Mouse (Mus musculus) cerebellum, postnatal 14 days (tissue): Measurements from ENCODE around the gene Rbm33.

Experiments
- DNase-seq, 2 experiments: peaks; one replicate each; pipeline ENCODE4 v3.0.0; 2021; ENCODE audit warnings: mixed read lengths in 2 of 2

Gene Rbm33

DNA sequence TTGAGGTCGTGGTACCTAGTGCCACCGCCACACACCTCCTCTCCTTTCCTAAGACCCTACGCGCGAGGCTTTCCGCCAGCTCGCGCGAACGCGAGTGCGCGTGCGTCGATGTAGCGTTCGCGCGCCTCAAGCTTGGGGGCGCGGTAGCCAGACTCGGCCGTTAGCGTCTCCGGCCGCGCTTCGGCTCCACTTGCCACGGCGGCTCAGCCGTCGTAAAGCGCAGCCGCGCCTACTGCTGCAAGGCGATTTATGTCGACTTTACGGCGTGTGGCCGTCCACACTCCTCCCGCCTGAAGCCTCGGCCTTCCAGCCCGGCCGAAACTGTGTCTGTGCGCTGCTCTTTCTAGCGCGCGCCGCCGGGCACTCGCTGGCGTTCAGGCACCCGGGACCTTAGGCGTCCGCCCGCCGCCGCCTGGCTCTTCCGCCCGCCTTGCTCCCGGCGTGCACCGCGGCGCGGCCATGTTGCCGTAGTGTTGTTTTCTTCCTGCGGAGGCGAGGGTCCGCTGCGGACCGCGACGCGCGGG is at the start of gene Rbm33:
Rbm33 (plus strand) TSS at position 400 of the 524 bp plus-strand sequence.
- DNase-seq = peak; percentile 91 to 93

DNA sequence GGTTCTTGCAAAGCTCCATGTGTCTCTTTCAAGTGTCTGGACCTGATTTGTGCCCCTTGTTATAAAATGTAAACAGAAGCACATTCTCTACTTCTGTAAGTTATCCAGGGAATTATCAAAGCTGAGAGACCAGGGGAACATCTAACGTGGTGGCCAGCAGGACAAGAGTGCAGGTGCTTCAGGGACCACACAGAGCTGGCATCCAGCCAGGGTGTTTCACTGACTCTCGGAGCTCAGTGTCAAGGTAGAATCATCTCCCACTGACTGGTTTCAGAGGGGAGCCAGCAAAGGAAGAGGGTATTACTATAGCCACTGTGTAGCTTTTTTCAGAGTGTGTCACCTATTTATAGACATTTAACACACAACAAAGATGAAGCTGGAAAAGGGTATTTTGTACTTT is 49.3 kb upstream of the Rbm33 start:
- DNase-seq = peak; percentile 71 to 77

DNA sequence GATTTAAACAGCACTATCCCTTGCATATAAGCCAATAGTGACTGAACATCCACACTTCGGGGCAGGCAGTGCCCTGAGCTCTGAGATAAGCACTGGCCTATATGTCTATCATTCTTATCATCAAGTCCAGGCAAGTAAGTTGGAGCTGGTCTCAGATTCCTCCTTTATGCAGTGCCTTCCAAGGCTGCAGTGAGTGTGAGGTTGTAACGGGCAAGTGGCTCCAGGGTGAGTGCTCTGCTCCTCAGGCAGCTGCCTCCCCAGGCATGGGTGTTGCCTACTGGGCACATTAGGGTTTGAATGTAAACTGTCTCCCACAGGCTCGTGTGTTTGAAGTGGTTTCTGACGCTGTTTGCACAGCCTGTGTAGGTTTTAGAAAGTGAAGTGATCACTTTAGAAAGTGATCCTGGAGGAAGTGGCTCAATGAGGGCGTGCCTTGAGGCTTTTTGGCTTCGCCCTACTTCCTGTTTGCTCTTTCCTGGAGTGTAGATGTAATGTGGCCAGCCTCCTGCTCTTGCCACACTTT is 47.4 kb upstream of the Rbm33 start:
- no peak for DNase-seq

DNA sequence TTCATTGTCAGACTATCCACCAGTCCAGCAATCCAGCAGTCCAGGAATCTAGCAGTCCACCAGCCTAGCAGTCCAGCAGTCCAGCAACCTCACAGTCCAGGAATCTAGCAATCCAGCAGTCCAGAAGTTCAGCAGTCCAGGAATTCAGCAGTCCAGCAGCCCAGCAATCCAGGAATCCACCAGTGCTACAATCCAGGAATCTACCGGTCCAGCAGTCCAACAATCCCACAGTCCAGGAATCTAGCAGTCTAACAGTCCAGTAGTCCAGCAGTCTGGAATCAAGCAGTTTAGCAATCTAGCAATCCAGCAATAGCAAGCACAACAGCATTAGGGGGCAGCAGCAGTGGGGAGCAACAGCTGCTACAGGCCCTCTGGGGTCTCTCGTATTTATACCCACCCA is 44.1 kb upstream of the Rbm33 start:
- DNase-seq = no peak

DNA sequence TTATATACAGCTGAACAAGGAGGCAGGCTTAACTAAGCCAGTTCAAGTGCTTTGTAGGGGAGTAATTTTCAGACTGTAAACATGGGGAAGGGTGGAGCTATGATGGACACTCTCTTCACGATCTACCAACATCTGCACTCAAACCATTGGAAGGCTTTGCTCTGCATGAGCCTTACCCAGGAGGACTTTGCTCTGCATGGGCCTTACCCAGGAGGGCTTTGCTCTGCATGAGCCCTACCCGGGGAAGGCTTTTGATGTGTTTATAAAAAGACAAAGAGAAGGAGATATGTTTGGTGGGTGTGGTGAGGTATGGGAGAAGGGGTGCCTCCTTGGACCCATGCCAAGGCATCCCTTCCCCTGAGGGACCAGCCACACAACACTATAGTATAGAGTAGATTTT is 39.6 kb upstream of the Rbm33 start:
- DNase-seq = no peak

DNA sequence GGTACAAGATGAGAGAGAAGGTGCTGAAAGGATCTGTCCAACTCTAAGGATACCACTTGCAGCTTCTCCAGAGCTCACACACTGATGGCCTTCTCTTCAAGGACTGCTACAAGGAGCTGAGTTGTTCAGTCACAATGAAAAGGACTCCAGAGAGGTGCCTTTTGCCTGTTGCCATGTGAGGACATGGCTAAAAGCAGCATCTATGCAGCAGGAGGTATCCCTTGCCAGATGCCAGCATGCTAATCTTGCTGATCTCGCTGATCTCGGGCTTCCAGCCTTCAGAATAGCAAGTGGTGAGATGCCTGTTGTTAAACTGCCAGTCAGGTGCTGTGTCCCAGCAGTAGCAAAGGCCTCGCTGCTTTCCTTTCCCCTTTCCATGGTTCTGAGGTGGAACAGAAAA is 27.8 kb upstream of the Rbm33 start:
- DNase-seq = peak; percentile 46 to 58

DNA sequence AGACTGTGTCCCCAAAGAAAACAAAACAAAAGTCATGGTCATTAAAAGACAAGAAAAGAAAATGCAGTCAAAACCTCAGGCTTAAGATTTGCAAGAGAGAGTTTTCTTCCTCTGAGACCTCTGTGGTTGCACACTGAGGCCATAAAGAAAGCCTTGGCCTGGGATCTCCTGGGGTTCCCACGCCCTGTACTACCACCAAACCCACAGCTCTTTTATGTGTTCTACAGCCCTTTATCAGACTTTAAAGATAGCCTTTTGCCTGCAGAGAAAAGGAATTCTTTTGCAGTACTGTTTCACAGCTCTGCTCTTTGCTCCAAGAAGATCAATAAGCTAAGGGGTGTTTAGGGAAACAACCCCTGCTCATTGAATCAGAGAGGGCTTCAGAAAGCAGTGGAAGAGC is 26.3 kb upstream of the Rbm33 start:
- DNase-seq = no peak

DNA sequence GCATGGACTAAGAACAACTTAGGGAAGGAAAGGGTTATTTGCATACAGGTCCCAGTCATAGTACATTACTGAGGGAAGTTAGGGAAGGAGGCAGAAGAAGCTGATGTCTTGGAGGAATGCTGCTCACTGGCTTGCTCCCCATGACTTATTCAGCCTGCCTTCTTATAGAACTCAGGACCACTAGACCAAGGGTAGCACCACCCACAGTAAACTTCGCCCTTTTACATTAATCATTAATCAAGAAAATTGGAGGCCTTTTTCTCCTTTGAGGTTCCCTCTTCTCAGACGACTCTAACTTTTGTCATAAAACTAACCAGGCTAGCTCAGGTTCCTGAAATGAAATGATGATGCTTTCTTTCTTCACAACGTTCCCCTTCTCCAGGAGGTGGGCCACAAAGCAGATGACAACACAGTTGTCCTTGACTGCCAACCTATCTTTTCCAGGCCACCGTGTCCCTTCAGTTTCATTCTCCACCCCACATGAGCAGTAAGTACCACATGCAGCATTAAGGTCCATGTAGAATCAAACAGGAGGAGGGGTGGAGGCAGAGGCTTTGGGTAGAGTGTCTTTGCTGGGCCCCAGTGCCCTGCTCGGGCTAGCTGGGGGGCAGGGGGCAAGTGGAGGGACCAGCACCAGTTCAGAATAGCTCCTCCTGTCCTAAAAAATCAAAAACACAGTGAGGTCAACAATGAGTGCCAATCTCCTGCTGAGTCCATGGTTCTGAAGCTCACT is 25.6 kb upstream of the Rbm33 start:
- DNase-seq = no peak

DNA sequence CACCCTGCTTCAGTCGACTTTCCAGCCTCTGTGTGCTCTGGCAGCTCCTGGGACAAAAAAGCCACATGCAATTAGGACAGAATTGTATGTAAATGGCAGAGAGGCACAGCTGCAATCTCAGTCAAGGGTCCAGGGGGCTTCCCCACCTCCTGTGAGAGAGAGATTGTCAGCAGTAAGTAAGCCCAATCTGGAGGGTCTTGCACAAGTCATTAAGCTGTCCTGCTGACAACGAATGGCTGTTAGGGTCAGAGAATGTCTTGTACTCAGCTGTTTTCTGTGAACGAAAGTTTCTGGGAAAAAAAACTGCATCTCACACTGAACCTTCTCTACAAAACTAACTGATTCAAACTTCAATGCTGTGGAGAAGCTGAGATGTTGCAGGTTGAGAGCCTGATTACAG is 24.6 kb upstream of the Rbm33 start:
- DNase-seq = no peak

DNA sequence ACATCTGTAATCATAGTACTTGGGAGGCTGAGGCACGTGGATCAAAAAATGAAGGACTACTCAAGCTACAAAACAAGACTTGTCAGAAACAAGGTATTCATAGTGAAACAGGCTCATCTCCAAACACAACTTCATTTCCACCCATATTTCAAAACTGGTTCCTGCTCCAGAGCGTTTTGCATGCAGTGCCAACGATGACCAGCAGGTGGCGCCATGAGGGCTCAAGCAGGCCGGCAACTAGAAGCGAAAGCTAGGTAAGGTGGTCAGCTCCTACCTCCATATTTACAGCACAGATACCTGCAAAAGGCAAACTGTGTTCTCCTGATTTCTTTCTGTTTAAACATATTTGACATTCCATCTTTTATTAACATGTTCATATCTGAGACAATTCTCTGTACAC is 22.9 kb upstream of the Rbm33 start:
- peak; percentile 98 to 99 for DNase-seq

DNA sequence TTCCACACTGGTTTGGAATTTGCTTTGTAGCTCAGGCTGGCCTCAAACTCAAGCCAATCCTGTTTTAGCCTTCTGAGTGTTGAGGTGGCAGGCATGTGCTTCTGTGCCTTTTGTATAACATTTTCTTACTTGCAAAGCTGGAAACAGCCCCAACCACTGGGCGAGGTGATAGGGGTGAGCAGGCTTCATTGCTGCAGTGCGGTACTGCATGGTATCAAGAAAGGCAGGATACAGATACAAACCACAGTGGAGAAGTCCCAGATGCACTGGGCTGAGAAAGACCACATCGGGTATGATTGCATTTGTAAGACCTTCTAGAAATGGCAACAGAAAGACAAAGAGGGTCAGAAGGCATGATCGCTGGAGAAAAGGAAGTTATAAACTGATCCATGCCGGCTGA is 18.8 kb upstream of the Rbm33 start:
- no peak for DNase-seq

DNA sequence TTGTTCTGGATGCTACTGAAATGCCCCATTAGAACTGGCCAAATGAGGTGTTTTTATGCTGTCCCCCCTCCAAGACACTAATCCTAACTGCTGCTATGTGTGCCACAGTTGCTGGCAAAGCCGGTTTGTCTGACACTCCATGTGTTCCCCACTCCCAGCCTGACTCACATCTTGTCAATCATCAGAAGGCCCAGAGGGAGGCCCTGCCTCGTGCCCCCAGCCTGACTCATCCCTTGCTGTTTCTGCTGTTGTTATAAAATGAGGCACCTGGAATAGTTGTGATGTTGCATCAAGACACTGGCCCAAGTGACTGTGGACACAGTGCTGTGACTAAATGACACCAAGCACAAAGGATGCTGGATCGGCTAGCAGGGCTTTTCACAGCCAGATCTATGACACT is 18.2 kb upstream of the Rbm33 start:
- DNase-seq = no peak

DNA sequence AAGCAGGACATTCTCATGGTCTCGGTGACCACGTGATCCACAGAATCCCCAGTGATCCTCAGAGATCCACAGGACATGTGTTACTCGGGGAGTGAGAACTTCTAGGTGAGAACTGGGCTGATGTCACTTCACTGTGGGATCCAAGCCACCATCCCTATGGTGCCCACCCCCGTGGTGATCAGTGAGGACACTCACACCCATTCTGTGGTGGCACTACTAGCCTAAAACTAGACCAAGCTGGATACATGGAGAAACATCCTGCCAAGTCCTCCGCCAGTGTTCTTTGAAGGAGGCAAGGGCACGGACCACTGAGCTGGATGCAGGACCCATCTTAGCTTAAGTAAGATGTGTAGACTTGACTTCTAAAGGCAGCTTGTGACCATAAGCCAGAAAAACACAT is 17.6 kb upstream of the Rbm33 start:
- DNase-seq = no peak

DNA sequence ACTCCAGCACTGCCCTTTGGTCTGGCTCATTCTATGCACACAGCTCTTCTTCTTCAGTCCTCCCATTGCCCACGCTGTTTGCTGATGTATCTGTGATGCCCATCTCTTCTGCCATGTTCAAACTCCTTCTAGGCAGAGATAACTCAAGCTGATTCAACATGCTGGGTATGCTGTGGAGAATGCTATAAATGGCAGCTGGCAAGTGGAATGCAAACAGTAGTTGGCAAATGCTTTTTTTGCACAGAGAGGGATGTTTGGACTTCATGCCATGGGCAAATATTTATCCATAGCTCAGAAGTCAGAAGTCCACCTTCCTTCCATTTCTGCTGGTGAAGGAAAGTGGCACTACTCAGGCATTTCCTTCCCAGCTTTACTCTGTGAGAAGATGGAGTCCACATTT is 14.2 kb upstream of the Rbm33 start:
- no peak for DNase-seq

DNA sequence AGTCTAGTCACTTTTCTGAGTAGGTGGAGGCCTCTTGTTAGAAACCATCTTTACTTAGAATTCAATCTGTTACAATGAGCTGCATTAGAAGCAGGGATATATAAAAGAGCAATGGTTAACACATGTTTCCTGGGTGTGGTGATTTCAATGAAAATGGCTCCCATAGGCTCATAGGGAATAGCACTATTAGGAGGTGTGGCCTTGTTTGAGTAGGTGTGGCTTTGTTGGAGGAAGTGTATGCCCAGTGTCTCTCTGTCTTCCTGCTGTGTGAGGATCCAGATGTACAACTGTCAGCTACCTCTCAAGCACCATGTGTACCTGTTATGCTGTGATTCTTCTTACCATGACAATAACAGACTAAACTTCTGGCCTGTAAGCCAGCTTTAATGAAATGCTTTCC is 12.4 kb upstream of the Rbm33 start:
- no peak for DNase-seq

DNA sequence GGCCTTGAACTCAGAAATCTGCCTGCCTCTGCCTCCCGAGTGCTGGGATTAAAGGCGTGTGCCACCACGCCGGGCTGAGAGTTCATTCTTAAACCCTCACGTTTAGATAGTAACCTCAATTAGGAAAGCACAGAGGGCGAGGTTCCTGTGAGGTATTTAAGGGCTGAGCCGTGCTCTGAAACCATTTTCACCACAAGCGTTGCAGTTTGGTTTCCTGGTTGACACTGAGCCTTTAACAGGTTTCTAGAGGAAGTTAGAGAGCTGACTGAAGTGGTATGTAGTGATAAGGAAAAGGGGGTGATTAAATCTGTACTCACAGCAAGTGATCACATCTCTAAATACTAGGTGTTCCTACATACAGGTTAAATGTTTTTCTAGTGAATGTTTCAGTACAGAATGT is 1.4 kb upstream of the Rbm33 start:
- DNase-seq = no peak

DNA sequence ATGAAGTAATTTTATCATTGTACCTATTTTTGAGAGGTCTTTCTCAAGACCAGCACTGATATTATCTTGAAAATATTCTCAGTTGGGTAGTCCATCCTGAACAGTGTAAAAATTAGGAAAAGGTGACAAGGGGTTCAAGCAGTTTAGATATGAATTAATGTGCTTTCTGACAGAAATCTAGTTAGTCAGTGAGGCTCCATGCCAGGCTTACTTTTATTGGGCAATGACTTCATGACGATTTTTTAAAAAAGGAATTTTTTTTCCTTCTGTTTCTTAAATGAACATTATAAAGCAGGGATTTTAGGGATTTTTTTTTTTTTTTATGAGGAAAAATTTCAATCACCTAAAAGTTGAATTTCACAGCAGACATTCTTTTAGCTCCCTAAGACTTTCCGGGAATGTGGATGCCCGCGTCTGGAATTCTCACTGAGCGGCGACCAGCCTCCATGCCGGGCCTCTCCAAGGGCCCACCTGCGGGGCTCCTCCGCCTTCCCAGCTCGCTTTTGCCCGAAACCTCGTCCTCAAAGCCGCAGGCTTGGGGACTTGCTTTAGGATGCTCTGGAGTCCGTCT is 685 bp upstream of the Rbm33 start:
- DNase-seq = peak in 1 of 2 experiments; percentile 23

DNA sequence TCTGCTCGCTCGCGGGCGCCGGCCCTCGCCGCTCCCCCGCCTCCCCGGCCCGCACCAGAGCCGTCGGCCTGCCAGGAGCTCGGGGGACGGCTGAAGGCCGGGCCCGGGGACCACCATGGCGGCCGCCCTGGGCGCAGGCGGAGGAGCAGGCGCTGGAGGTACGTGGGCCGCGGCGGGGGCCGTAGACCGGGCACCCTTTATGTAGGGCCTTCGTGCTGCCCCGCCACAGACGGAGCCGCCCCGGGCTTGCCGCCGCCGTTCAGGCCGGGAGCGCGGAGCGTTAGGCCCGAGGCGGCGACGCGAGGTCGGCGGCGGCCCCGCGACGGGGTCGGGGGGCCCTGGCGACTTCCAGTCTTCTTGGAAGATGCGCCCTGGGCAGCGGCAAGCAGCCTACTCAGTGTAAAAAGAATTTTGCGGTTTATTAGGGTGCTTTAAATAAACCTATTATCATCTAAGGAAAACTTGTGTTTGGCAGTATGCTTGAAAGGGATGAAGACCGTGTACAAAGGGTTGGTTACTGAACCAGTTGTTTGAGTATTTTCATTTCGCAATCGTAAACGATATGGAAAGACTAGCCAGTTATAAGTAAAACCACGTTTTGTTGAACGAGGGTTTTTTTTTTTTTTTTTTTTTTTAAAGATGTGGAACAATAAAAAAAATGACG is 464 bp downstream of the Rbm33 start:
- DNase-seq = no peak

DNA sequence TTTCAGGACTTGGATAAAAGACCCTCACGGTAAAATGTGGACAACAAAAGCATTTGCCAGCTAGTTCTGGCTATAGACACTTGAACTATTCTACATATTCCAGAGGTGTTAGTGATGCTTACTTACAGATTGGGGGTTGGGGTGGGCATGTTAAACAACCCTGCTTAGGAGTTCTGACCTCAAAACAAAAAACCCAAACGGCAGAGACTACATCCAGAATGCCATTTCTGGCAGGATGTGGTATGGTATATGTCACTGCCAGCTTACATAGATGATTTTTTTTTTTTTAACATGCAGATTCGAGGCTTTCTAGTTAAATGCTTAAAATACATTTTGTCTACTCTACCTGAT is 971 bp downstream of the Rbm33 start:
- DNase-seq = peak in 1 of 2 experiments; percentile 34

DNA sequence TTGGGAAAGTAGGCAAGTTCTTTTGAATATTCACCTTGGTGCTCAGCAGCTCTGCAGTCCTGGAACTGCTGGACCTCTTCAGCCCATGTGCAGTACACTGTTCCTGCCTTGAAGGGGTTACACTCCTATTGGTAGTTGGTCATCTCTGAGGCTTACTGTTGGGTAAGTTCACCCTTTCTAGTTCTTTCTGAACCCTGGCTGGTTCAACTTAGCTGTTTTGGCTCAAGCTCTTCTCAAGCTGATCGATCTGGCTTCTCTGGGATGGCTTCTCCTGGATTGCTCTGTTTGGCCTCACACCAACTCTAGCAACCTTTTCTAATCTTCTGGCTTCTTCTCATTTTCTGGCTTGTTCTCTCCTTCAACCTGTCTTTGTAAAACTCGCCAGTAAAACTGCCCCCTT is 1.8 kb downstream of the Rbm33 start:
- DNase-seq = peak in 1 of 2 experiments; percentile 16

DNA sequence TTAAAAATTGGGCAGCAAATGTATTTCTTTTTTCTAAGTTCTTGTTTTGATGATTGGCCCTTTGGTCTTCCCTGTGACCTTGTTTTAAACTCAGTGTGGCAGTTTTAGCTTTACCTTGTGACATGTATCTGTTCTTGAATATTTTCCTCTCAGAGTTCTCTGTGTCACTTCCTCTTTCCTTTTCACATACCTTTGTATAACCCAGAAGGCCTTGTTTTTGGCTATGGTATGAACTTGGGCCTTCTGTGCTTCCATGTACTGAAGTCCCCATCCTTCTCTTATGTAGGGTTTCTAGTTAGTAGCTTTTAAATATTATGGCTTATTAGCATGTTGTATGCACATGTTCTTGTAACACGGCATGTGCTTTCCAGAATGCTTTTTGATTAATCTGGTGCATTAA is 4.8 kb downstream of the Rbm33 start:
- DNase-seq = no peak

DNA sequence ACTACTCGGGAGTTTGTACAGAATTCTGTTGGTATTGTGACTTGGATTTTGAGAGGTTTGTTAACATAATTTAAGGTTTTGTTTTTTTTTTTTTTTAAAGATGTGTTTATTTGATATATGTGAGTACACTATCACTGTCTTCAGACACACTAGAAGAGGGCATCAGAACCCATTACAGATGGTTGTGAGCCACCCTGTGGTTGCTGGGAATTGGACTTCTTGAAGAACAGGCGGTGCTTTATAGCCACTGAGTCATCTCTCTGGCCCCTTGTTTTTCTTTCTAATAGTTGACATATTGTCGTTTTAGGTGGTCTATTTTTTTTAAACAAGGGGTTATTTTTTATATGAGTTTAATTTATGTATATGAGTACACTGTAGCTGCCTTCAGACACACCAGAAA is 5.3 kb downstream of the Rbm33 start:
- peak; percentile 23 to 47 for DNase-seq

DNA sequence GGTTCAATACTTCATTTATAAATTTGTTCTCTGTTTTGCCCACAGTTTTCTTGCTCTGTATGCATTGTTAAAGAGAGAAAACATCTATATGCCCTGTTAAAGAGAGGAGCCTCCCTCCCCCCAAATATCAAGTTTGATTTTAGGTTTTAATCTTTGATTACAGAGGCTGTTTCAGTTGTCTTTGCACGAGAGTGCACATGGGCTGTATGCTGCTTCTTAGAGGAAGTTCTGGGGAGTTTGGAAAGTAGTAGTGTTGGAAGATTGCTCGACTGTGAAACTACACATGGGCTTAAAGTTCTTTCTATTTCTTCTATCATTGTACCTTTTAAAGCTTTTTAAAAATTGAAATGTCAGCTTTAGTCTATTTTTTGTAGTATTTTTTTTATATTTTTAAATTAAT is 6.9 kb downstream of the Rbm33 start:
- no peak for DNase-seq

DNA sequence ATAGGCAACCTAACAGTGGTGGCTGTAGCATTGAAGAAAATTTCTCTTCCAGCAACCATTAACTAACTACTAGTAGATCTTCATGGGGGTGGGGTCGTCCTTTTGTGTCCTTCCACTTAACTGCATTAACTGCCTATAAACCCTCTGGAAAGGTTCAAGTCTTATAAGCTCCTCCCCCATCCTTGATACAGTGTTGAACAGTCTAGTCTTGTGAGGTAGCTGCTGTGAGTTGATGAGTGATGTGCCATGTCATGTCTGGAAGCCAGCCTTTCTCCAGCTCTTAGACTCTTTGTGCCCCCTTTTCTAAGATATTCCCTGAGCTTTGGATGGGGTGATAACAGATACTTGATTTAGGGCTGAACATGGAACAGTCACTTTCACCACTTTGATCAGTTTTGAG is 7.5 kb downstream of the Rbm33 start:
- DNase-seq = no peak
